Mouse (Mus musculus): ENCODE results near the gene Gpa33.

GRCm38 (mm10) chr1:166154162-166155112, 24.4 kb downstream of the Gpa33 start:
- TF ChIP-seq POLR2A (IDR thresholded peaks at IDR 0.05; ENCODE audit: borderline replicate concordance, control insufficient read depth, low read depth, low read length) (no peak), CTCF (IDR thresholded peaks at IDR 0.05; ENCODE audit: control insufficient read depth, insufficient read depth, low read length) (peak; percentile 94)

Data from bone marrow, adult 2 months (tissue).